Mouse (Mus musculus) midbrain, embryonic 14.5 days (tissue): ENCODE data around the gene Ndufa5. TPM values are rescaled to one million over a fixed set of nuclear protein-coding genes. Genes with fewer than 3 reads are reported as not detected.

ENCODE experiments used
- ATAC-seq: fragments of 200-750 bp; cut with Nextera tagmentation; 2 replicates; pipeline ENCODE4 v1.8.0; 2017; ENCODE audit warnings: moderate number of reproducible peaks, moderate library complexity; ENCODE audit not compliant: low FRiP score, low TSS enrichment
- DNase-seq: peaks from one replicate; pipeline ENCODE4 v3.0.0-alpha.2; 2015
- H3K27ac ChIP-seq: fragments of 300-500 bp; sonication (generic); replicated peaks from 2 replicates; pipeline ENCODE4 v1.5.1; 2014; ENCODE audit warnings: mild to moderate bottlenecking, low read depth, low read length, moderate library complexity
- H3K27me3 ChIP-seq: fragments of 300-500 bp; sonication (generic); 2 replicates; pipeline ENCODE4 v1.6.1; 2014; ENCODE audit warnings: low read length, control low read depth, mixed read lengths; ENCODE audit not compliant: control insufficient read depth, insufficient read depth
- H3K36me3 ChIP-seq: fragments of 300-500 bp; sonication (generic); 2 replicates; pipeline ENCODE4 v1.6.1; 2014; ENCODE audit warnings: low read length, control low read depth; ENCODE audit not compliant: control insufficient read depth, insufficient read depth
- H3K4me1 ChIP-seq: fragments of 300-500 bp; sonication (generic); 2 replicates; pipeline ENCODE4 v1.6.1; 2014; ENCODE audit warnings: mild to moderate bottlenecking, antibody characterized with exemption, low read length, control low read depth; ENCODE audit not compliant: control insufficient read depth, insufficient read depth
- H3K4me2 ChIP-seq: fragments of 300-500 bp; sonication (generic); 2 replicates; pipeline ENCODE4 v1.6.1; 2014; ENCODE audit warnings: mild to moderate bottlenecking, low read length, moderate library complexity
- H3K4me3 ChIP-seq: fragments of 300-500 bp; sonication (generic); replicated peaks from 2 replicates; pipeline ENCODE4 v1.5.1; 2014; ENCODE audit warnings: low read depth, low read length
- H3K9ac ChIP-seq: fragments of 300-500 bp; sonication (generic); replicated peaks from 2 replicates; pipeline ENCODE4 v1.6.1; 2014; ENCODE audit warnings: mild to moderate bottlenecking, low read length, moderate library complexity
- H3K9me3 ChIP-seq: fragments of 300-500 bp; sonication (generic); 2 replicates; pipeline ENCODE4 v1.6.1; 2016; ENCODE audit warnings: low read length, control low read depth, mixed read lengths; ENCODE audit not compliant: control insufficient read depth
- WGBS: fragments of 180-500 bp; shearing (Covaris S2); extraction: QIAGEN DNeasy Blood & Tissue Kit; methylation state at CpG from one replicate; pipeline ENCODE4 v1.1.7; 2014; 5-methylcytosine and 5-hydroxymethylcytosine counted together
- polyA plus RNA-seq: library from polyadenylated mRNA; unstranded; fragments of >200 nt; fragmentation: Nextera tagmentation; extraction: Ambion mirVana; gene quantifications from 2 replicates; pipeline ENCODE4 v1.2.1, GENCODE M21; 2014

Ndufa5 gene
- polyA plus RNA-seq: 348 and 442 TPM in 2 replicates

- peak within 1 kb of the TSS; percentile 74 for H3K9ac ChIP-seq
- H3K27me3 ChIP-seq: no peaks in the 10 kb centered on the region
- DNase-seq (peak; percentile 99), ATAC-seq (peak; percentile 98)
- H3K4me2 ChIP-seq: peak within 1 kb of the TSS; percentile 80
- H3K4me3 ChIP-seq: peak within 1 kb of the TSS; percentile 84
- under 1% methylated on average over 53 of the region's 53 CpGs for WGBS
- H3K36me3 ChIP-seq: peaks cover 9% of the 10 kb centered on the region
- peaks cover 17% of the 10 kb centered on the region for H3K4me1 ChIP-seq
- H3K27ac ChIP-seq: peak within 1 kb of the TSS; percentile 49
- H3K9me3 ChIP-seq: no peaks in the 10 kb centered on the region
Observed at GRCm38 (mm10) chr6:24527155-24528063, at the start of gene Ndufa5. Gene Ndufa5 (minus strand): TSS chr6:24528013.

GRCm38 (mm10) chr6:24573319-24573718 is 45.5 kb upstream of the Ndufa5 start:
- Histone ChIP-seq H3K4me1 (no peaks in the 10 kb centered on the region), H3K9ac (no peak overlapping the region), H3K36me3 (no peaks in the 10 kb centered on the region), H3K27ac (no peak overlapping the region), H3K4me2 (no peak overlapping the region), H3K9me3 (no peaks in the 10 kb centered on the region), H3K27me3 (no peaks in the 10 kb centered on the region), H3K4me3 (no peak overlapping the region)
- DNase-seq: no peak
- no peak for ATAC-seq

DNA sequence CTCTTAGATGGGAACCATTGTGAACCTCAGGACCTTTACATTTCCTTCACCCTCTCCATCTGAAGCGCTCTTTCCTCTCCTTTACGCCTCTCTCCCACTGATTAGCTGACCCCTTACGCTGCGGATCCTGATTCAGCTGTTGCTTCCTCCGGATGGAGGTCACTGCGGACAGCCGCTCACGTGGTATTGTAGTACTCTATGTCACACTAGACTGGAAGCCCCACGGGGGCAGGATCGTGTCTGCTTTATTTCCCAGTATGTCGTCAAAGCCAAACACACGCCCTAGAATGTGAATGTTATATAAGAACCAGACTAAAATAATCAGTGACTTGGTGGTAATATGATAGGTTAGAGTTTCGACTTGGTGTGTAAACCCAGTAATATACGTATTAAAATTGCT is 44.6 kb upstream of the Ndufa5 start:
- Histone ChIP-seq H3K9me3 (no peaks in the 10 kb centered on the region), H3K36me3 (no peaks in the 10 kb centered on the region), H3K4me3 (no peak overlapping the region), H3K4me2 (no peak overlapping the region), H3K27me3 (no peaks in the 10 kb centered on the region), H3K9ac (no peak overlapping the region), H3K27ac (no peak overlapping the region), H3K4me1 (no peaks in the 10 kb centered on the region)
- DNase-seq: no peak
- ATAC-seq: no peak
- 94% methylated on average over 14 of the region's 14 CpGs for WGBS

GRCm38 (mm10) chr6:24571126-24571525 is 43.3 kb upstream of the Ndufa5 start:
- no peak overlapping the region for H3K4me2 ChIP-seq
- H3K27me3 ChIP-seq: no peaks in the 10 kb centered on the region
- no peaks in the 10 kb centered on the region for H3K9me3 ChIP-seq
- DNase-seq (no peak), ATAC-seq (no peak)
- H3K9ac ChIP-seq: no peak overlapping the region
- H3K27ac ChIP-seq: no peak overlapping the region
- no peaks in the 10 kb centered on the region for H3K36me3 ChIP-seq
- WGBS: 84% methylated on average over 6 of the region's 6 CpGs
- H3K4me3 ChIP-seq: no peak overlapping the region
- H3K4me1 ChIP-seq: no peaks in the 10 kb centered on the region

DNA sequence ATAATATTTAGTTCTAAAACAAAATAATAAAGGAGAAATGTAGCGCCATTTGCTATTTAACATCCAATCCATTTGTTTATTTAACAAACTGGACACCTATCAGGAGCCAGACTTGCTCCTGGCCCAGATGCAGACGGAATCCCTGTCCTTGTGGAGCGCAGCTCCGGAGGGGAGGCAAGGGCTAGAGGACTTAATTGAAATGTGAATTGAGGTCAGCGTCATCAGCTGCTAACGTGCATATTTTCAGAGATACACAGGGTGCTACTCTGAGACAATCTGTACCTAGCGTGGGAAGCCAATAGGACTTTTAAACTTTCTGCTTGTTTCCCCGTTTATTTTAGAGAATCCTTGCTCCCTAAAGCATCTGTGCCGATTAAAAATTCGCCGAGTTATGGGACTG is 42.5 kb upstream of the Ndufa5 start:
- H3K27me3 ChIP-seq: no peaks in the 10 kb centered on the region
- ATAC-seq (no peak), DNase-seq (no peak)
- no peaks in the 10 kb centered on the region for H3K36me3 ChIP-seq
- H3K27ac ChIP-seq: no peak overlapping the region
- 74% methylated on average over 11 of the region's 11 CpGs for WGBS
- no peaks in the 10 kb centered on the region for H3K4me1 ChIP-seq
- no peak overlapping the region for H3K4me3 ChIP-seq
- no peaks in the 10 kb centered on the region for H3K9me3 ChIP-seq
- no peak overlapping the region for H3K9ac ChIP-seq
- no peak overlapping the region for H3K4me2 ChIP-seq

DNA sequence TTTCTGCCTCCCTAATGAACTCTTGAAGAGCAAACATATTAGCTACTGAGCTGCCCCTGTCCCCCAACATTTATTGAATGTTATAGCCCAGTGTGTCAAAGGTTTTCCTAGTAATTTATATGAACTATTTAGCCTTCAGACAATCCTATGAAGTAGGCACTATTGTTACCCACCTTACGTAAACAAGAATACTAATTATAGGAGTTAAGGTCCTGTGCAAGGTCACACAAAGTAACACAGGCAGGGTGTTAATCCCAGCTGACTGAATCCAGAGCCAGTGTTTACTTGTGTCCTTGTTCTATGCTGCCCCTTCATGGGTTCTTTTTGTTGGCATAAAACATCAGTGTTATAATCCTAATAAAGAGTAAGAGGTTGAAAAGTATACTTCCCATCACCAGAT is 41.9 kb upstream of the Ndufa5 start:
- WGBS: 92% methylated on average over 1 of the region's 1 CpGs
- 0 out of 2 replicates have a peak, but pooled peaks have one; percentile 17 for ATAC-seq
- Histone ChIP-seq H3K9me3 (no peaks in the 10 kb centered on the region), H3K9ac (no peak overlapping the region), H3K27ac (no peak overlapping the region), H3K27me3 (no peaks in the 10 kb centered on the region), H3K4me2 (no peak overlapping the region), H3K4me3 (no peak overlapping the region), H3K36me3 (no peaks in the 10 kb centered on the region), H3K4me1 (no peaks in the 10 kb centered on the region)
- no peak for DNase-seq

DNA sequence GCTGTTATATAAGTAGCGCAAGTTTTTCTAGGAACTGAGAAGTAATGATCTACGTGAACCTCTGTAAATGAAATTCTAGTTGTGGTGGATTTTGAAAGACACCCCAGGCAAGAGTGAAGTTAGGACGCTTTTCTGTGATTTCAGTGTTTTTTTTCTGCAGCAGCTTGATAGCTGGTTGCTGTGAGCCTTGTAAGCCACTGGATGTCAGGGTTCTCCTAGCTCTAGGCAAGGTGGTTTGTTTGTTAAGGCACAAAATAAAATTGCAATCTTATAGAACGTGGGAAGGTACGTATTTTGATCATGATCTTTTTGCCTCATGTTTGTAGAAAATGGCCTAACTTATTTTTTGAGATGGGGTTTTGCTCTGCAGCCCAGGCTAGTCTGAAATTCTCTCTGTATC is 41.1 kb upstream of the Ndufa5 start:
- no peak overlapping the region for H3K4me2 ChIP-seq
- 88% methylated on average over 5 of the region's 5 CpGs for WGBS
- no peak overlapping the region for H3K9ac ChIP-seq
- DNase-seq (no peak), ATAC-seq (no peak)
- no peak overlapping the region for H3K27ac ChIP-seq
- H3K36me3 ChIP-seq: no peaks in the 10 kb centered on the region
- H3K9me3 ChIP-seq: no peaks in the 10 kb centered on the region
- no peaks in the 10 kb centered on the region for H3K4me1 ChIP-seq
- no peak overlapping the region for H3K4me3 ChIP-seq
- H3K27me3 ChIP-seq: no peaks in the 10 kb centered on the region

GRCm38 (mm10) chr6:24564886-24565285 is 37.1 kb upstream of the Ndufa5 start:
- H3K9me3 ChIP-seq: no peaks in the 10 kb centered on the region
- H3K4me3 ChIP-seq: no peak overlapping the region
- DNase-seq (no peak), ATAC-seq (no peak)
- H3K36me3 ChIP-seq: no peaks in the 10 kb centered on the region
- 93% methylated on average over 1 of the region's 1 CpGs for WGBS
- no peak overlapping the region for H3K9ac ChIP-seq
- H3K4me1 ChIP-seq: no peaks in the 10 kb centered on the region
- H3K27ac ChIP-seq: no peak overlapping the region
- no peaks in the 10 kb centered on the region for H3K27me3 ChIP-seq
- H3K4me2 ChIP-seq: no peak overlapping the region

DNA sequence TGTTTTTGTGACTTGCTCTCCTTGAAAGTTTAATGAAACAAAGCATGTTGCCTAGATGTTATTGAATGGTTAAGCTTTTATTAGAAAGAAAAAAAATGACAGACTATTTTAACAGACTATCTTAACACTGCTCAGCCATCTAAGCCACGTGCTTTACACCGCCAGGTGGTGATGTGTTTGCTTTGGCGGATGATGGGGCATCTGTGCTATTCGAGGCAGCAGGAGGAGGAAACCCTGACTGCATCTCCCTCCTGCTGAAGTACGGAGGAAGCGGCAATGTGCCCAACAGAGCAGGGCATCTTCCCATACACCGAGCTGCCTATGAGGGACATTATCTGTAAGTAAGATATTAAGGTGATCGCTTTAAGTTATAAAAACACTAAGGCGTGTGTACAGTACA is 36.3 kb upstream of the Ndufa5 start:
- WGBS: 83% methylated on average over 9 of the region's 9 CpGs
- Histone ChIP-seq H3K4me1 (no peaks in the 10 kb centered on the region), H3K4me2 (no peak overlapping the region), H3K27ac (no peak overlapping the region), H3K36me3 (no peaks in the 10 kb centered on the region), H3K9ac (no peak overlapping the region), H3K4me3 (no peak overlapping the region), H3K27me3 (no peaks in the 10 kb centered on the region), H3K9me3 (no peaks in the 10 kb centered on the region)
- no peak for DNase-seq
- no peak for ATAC-seq
